Mouse (Mus musculus) CH12F3 (cell line): ENCODE measurements around the gene Top3b.
"Not testable (repeated sequence)": the region's sequence is repeated elsewhere in the genome, so short reads cannot be mapped to it uniquely, and the experiment has no call there.

Experiments used
- in situ Hi-C: fragments of 300-500 bp; cut with MboI; formaldehyde crosslinking; loops from 2 replicates; pipeline ENCODE4 v1.14.3; 2020; ENCODE audit warnings: low sequenced_read_pairs

Top3b gene

GRCm38 (mm10) chr16:16870617-16871331 is at the start of gene Top3b, which contains the start of gene Vpreb1:
Top3b (plus strand) TSS chr16:16870736.
Vpreb1 (minus strand) TSS chr16:16870843.
- in situ Hi-C loops = no loop called here

DNA sequence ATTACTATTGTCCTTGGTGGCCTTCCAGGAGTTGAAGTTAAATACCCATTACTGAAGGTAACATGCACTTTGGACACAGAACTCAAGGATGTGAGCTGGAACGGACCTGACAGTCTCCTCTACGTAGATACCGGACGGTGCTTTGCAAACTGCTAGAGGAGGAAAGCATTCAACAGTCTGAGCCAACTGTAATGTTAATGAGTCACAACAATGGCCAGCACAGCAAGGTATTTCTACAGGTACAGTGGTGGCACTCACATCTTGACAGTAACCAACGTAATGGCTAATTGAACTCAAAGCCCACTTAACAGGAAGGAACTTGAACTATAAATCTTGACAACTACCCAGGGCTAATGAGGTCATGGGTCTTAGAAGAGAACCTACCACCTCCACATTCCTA is 45.1 kb upstream of the Top3b start:
- in situ Hi-C loops = no loop called here

GRCm38 (mm10) chr16:16826223-16826622 is 44.3 kb upstream of the Top3b start:
- in situ Hi-C loops = no loop called here

DNA sequence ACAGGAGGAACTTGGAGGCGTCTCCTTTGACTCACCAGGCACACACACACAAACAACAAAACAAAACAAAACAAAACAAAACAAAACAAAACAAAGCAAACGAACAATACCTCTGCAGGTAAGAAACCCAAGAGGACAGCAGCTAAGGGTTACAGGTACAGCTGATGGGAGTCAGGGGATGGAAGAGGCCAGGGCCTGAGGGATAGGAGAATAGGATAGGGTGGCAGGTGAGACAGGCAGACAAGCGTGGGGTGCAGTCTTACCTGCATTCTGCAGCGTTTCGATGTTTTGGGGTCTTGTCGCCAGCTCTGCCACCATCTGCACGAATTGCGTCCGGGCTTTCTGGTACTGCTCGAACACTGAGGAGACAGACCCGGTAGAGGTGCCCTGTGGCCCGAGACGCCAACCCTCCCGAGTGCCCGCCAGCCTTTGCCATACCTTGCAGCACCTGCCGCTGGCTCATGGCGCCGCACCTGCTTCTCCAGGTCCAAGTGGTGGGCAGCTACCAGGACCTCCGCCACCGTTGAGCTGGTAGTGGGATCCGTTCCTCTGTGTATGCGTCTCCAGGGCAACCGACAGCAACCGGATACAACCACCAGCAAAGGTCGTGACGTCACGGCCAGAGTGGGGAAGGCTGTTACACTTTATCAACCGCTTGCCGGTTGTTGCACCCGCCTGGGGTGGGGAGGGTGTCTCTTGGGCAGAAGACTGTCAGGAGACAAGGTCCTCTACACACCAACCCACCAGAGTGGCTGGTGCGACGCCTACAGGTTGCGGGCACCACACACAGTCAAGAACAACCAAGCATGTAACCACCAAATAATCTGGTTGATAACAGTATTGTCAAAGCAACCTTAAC is 41.5 kb upstream of the Top3b start, which contains the start of gene Spag6l:
TSS of gene Spag6l (minus strand) at position 700 of the 859 bp plus-strand sequence.
- in situ Hi-C loops = no loop called here

GRCm38 (mm10) chr16:16829671-16830070 is 40.9 kb upstream of the Top3b start:
- in situ Hi-C loops = no loop called here

- in situ Hi-C loops = no loop called here
Measured at GRCm38 (mm10) chr16:16849196-16849595, 21.3 kb upstream of the Top3b start.

DNA sequence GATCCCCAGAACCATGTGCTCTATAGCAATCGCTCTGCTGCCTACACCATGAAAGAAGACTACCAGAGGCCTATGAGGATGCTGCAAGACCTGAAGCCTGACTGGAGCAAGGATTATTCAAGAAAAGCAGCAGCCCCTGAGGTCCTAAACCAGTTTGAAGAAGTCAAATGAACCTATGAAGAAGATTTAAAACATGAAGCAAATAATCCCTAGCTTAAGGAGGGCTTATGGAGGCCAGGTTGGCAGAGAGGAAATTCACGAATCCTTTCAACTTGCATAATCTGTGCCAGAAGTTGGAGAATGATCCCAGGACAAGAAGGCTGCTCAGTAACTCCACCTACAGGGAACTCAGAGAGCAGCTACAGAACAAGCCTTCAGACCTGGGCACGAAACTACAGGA is 18.1 kb upstream of the Top3b start:
- in situ Hi-C loops = no loop called here

- in situ Hi-C loops = no loop called here
Measured at GRCm38 (mm10) chr16:16854836-16855235, 15.7 kb upstream of the Top3b start.

GRCm38 (mm10) chr16:16855541-16855940 is 15.0 kb upstream of the Top3b start:
- in situ Hi-C loops = no loop called here

GRCm38 (mm10) chr16:16856054-16856453 is 14.5 kb upstream of the Top3b start:
- in situ Hi-C loops = not testable (repeated sequence)

- in situ Hi-C loops = no loop called here
Measured at GRCm38 (mm10) chr16:16856731-16857476, 13.6 kb upstream of the Top3b start.

DNA sequence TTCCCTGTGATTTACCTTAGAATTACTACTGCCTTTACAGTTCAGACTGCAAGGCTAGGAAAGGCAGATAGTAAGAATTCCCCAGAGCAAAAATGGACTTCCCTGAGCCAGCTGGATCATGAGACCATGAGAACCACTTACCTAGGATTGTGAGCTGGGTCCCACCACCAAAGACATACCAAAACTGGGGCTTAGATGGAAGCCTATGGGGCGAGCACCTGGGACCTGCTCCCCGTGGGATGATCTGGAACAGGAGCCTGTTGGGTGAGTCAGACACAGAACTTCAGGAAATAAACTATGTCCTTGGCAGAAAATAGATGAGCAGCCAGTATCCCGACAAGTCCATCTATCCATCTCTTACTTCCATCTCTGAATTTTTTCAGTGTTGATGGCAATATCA is 8.2 kb upstream of the Top3b start:
- in situ Hi-C loops = no loop called here

DNA sequence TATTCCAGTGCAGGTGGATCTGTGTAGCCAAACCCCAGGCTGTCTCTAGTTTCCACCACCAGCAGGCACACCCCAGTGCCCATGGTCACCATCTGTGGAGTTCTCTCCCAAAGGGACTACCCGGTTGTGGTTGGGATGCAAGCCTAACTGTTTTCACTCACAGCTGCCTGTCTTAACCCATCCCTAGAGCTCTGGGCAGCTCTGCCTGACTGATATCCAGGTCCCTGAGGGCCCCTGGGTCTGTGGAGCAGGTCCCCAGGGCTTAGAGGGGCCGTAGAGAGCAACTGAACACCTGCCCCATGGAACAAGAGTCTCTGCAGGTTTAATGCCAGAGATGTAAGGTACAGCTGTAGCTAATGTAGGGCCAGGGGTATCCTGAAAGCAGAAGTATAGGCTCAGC is 6.6 kb upstream of the Top3b start, which contains the start of gene Igll1:
TSS of gene Igll1 (minus strand) at position 8 of the 400 bp plus-strand sequence.
- in situ Hi-C loops = no loop called here

DNA sequence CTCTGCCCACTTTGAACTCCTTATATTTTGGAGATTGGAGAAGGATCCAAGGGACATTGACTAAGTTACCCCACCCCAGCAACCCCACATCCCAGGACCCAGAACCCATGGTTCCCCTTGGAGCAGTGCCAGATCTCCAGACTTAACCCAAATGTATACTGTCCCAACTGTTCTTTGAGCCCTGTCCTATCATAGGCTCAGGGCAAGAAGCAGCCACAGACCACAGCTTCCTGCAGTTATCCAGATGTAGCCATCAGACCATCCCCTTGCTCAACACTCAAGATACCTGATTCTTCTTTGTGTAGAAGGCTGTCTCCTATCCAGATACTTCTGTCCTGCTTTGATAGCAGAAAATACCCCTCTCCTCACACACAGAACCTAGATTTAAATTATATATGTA is 5.3 kb upstream of the Top3b start:
- in situ Hi-C loops = no loop called here

GRCm38 (mm10) chr16:16865696-16866561 is 4.6 kb upstream of the Top3b start:
- in situ Hi-C loops = no loop called here

GRCm38 (mm10) chr16:16870241-16870616 is 307 bp upstream of the Top3b start:
- in situ Hi-C loops = no loop called here

- in situ Hi-C loops = no loop called here
Measured at GRCm38 (mm10) chr16:16879025-16879424, 8.5 kb downstream of the Top3b start.

GRCm38 (mm10) chr16:16888341-16888740 is 17.8 kb downstream of the Top3b start:
- in situ Hi-C loops = no loop called here

DNA sequence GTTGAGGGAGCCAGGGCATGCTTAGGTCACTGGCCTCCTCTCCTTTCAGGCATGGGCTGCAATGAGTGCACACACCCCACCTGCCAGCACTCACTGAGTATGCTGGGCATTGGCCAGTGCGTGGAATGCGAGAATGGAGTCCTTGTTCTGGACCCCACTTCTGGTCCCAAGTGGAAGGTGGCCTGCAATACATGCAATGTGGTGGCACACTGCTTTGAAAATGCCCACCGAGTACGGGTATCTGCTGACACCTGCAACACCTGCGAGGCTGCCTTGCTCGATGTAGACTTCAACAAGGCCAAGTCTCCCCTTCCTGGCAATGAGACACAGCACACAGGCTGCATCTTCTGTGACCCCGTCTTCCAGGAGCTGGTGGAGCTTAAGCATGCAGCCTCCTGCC is 21.8 kb downstream of the Top3b start:
- in situ Hi-C loops = no loop called here

- in situ Hi-C loops = no loop called here
Measured at GRCm38 (mm10) chr16:16896015-16896381, 25.5 kb downstream of the Top3b start.
